Mouse (Mus musculus) embryonic facial prominence, embryonic 11.5 days (tissue): Measurements from ENCODE around the gene Slc2a13. TPM values are rescaled to one million over a fixed set of nuclear protein-coding genes. Genes with fewer than 3 reads are reported as not detected.

Experiments
- ATAC-seq: fragments of 200-750 bp; cut with Nextera tagmentation; replicated peaks from 2 replicates; pipeline ENCODE4 v1.8.0; 2017; ENCODE audit warnings: low read depth; ENCODE audit not compliant: insufficient number of reproducible peaks, low FRiP score, low TSS enrichment
- DNase-seq: peaks from one replicate; pipeline ENCODE4 v3.0.0-alpha.2; 2015; ENCODE audit warnings: low spot score
- H3K27ac ChIP-seq: fragments of 300-500 bp; sonication (generic); replicated peaks from 2 replicates; pipeline ENCODE4 v1.5.1; 2014; ENCODE audit warnings: mild to moderate bottlenecking, low read depth, low read length, control low read depth
- H3K27me3 ChIP-seq: fragments of 300-500 bp; sonication (generic); 2 replicates; pipeline ENCODE4 v1.6.1; 2014; ENCODE audit warnings: mild to moderate bottlenecking, low read length, moderate library complexity, mixed read lengths; ENCODE audit not compliant: control insufficient read depth, insufficient read depth
- H3K36me3 ChIP-seq: fragments of 300-500 bp; sonication (generic); replicated peaks from 2 replicates; pipeline ENCODE4 v1.6.1; 2014; ENCODE audit warnings: low read depth, mild to moderate bottlenecking, low read length, moderate library complexity, mixed read lengths; ENCODE audit not compliant: control insufficient read depth, insufficient read depth
- H3K4me1 ChIP-seq: fragments of 300-500 bp; sonication (generic); 2 replicates; pipeline ENCODE4 v1.6.1; 2014; ENCODE audit warnings: low read length, mixed read lengths; ENCODE audit not compliant: control insufficient read depth, insufficient read depth
- H3K4me2 ChIP-seq: fragments of 300-500 bp; sonication (generic); 2 replicates; pipeline ENCODE4 v1.6.1; 2014; ENCODE audit warnings: low read depth, mild to moderate bottlenecking, control low read depth, low read length, moderate library complexity
- H3K4me3 ChIP-seq: fragments of 300-500 bp; sonication (generic); 2 replicates; pipeline ENCODE4 v1.5.1; 2014; ENCODE audit warnings: low read depth, low read length, control low read depth
- H3K9ac ChIP-seq: fragments of 300-500 bp; sonication (generic); replicated peaks from 2 replicates; pipeline ENCODE4 v1.6.1; 2014; ENCODE audit warnings: mild to moderate bottlenecking, control low read depth, low read length
- H3K9me3 ChIP-seq: fragments of 300-500 bp; sonication (generic); replicated peaks from 2 replicates; pipeline ENCODE4 v1.6.1; 2016; ENCODE audit warnings: mild to moderate bottlenecking, low read length, inconsistent platforms, mixed read lengths; ENCODE audit not compliant: control insufficient read depth
- WGBS: fragments of 180-500 bp; shearing (Covaris S2); extraction: QIAGEN DNeasy Blood & Tissue Kit; methylation state at CpG from one replicate; pipeline ENCODE4 v1.1.7; 2014; 5-methylcytosine and 5-hydroxymethylcytosine counted together
- polyA plus RNA-seq: library from polyadenylated mRNA; unstranded; fragments of >200 nt; fragmentation: Nextera tagmentation; extraction: Ambion mirVana; gene quantifications from 2 replicates; pipeline ENCODE4 v1.2.1, GENCODE M21; 2014

Gene Slc2a13
- polyA plus RNA-seq, 1 experiment from 2014 or later: 2.0 TPM

GRCm38 (mm10) chr15:91544586-91544985, 28.5 kb downstream of the Slc2a13 start:
- H3K9me3 ChIP-seq: no peaks in the 10 kb centered on the region
- H3K9ac ChIP-seq: no peak overlapping the region
- no peak overlapping the region for H3K4me2 ChIP-seq
- no peak for DNase-seq
- no peak overlapping the region for H3K4me3 ChIP-seq
- H3K27ac ChIP-seq: no peak overlapping the region
- no peaks in the 10 kb centered on the region for H3K27me3 ChIP-seq
- H3K36me3 ChIP-seq: no peaks in the 10 kb centered on the region
- 83% methylated on average over 4 of the region's 4 CpGs for WGBS
- no peak for ATAC-seq
- no peaks in the 10 kb centered on the region for H3K4me1 ChIP-seq

- Histone ChIP-seq H3K4me2 (no peak overlapping the region), H3K27me3 (no peaks in the 10 kb centered on the region), H3K36me3 (no peaks in the 10 kb centered on the region), H3K4me1 (no peaks in the 10 kb centered on the region), H3K9ac (no peak overlapping the region), H3K4me3 (no peak overlapping the region), H3K9me3 (no peaks in the 10 kb centered on the region), H3K27ac (no peak overlapping the region)
- no peak for DNase-seq
- no peak for ATAC-seq
Measured at GRCm38 (mm10) chr15:91538439-91538838, 34.6 kb downstream of the Slc2a13 start.

GRCm38 (mm10) chr15:91526876-91527275, 46.2 kb downstream of the Slc2a13 start:
- Histone ChIP-seq H3K36me3 (no peaks in the 10 kb centered on the region), H3K4me2 (no peak overlapping the region), H3K9ac (no peak overlapping the region), H3K9me3 (no peaks in the 10 kb centered on the region), H3K27me3 (no peaks in the 10 kb centered on the region), H3K27ac (no peak overlapping the region), H3K4me3 (no peak overlapping the region), H3K4me1 (no peaks in the 10 kb centered on the region)
- ATAC-seq: no peak
- WGBS: 94% methylated on average over 2 of the region's 2 CpGs
- no peak for DNase-seq

- ATAC-seq (no peak), DNase-seq (no peak)
- Histone ChIP-seq H3K4me1 (no peaks in the 10 kb centered on the region), H3K9me3 (no peaks in the 10 kb centered on the region), H3K4me2 (no peak overlapping the region), H3K36me3 (no peaks in the 10 kb centered on the region), H3K4me3 (no peak overlapping the region), H3K27ac (no peak overlapping the region), H3K9ac (no peak overlapping the region), H3K27me3 (no peaks in the 10 kb centered on the region)
- 91% methylated on average over 3 of the region's 3 CpGs for WGBS
Measured at GRCm38 (mm10) chr15:91526166-91526565, 46.9 kb downstream of the Slc2a13 start.

- no peak overlapping the region for H3K4me2 ChIP-seq
- H3K36me3 ChIP-seq: no peaks in the 10 kb centered on the region
- H3K9ac ChIP-seq: no peak overlapping the region
- no peaks in the 10 kb centered on the region for H3K9me3 ChIP-seq
- H3K27me3 ChIP-seq: no peaks in the 10 kb centered on the region
- WGBS: 87% methylated on average over 10 of the region's 10 CpGs
- DNase-seq: no peak
- no peak for ATAC-seq
- H3K4me1 ChIP-seq: no peaks in the 10 kb centered on the region
- H3K27ac ChIP-seq: no peak overlapping the region
- no peak overlapping the region for H3K4me3 ChIP-seq
Measured at GRCm38 (mm10) chr15:91524451-91524850, 48.6 kb downstream of the Slc2a13 start.

GRCm38 (mm10) chr15:91503291-91503690, 69.8 kb downstream of the Slc2a13 start:
- H3K9ac ChIP-seq: no peak overlapping the region
- WGBS: 77% methylated on average over 6 of the region's 6 CpGs
- H3K4me3 ChIP-seq: no peak overlapping the region
- ATAC-seq (no peak), DNase-seq (no peak)
- H3K4me2 ChIP-seq: no peak overlapping the region
- no peaks in the 10 kb centered on the region for H3K36me3 ChIP-seq
- no peaks in the 10 kb centered on the region for H3K27me3 ChIP-seq
- no peak overlapping the region for H3K27ac ChIP-seq
- H3K9me3 ChIP-seq: no peaks in the 10 kb centered on the region
- H3K4me1 ChIP-seq: no peaks in the 10 kb centered on the region

- 70% methylated on average over 1 of the region's 1 CpGs for WGBS
- H3K9me3 ChIP-seq: no peaks in the 10 kb centered on the region
- H3K9ac ChIP-seq: no peak overlapping the region
- H3K36me3 ChIP-seq: no peaks in the 10 kb centered on the region
- no peak overlapping the region for H3K27ac ChIP-seq
- H3K4me3 ChIP-seq: no peak overlapping the region
- H3K4me2 ChIP-seq: no peak overlapping the region
- DNase-seq: no peak
- H3K4me1 ChIP-seq: no peaks in the 10 kb centered on the region
- ATAC-seq: no peak
- H3K27me3 ChIP-seq: no peaks in the 10 kb centered on the region
Measured at GRCm38 (mm10) chr15:91502661-91503060, 70.4 kb downstream of the Slc2a13 start.

- WGBS: 81% methylated on average over 9 of the region's 9 CpGs
Measured at GRCm38 (mm10) chr15:91502235-91502634, 70.8 kb downstream of the Slc2a13 start.

More at GRCm38 (mm10) chr15:91502235-91502634, 70.8 kb downstream of the Slc2a13 start:
- Histone ChIP-seq H3K4me1 (no peaks in the 10 kb centered on the region), H3K27me3 (no peaks in the 10 kb centered on the region), H3K36me3 (no peaks in the 10 kb centered on the region), H3K9ac (no peak overlapping the region), H3K9me3 (no peaks in the 10 kb centered on the region), H3K27ac (no peak overlapping the region), H3K4me3 (no peak overlapping the region), H3K4me2 (no peak overlapping the region)
- no peak for DNase-seq
- ATAC-seq: no peak
